Mouse (Mus musculus): Measurements from ENCODE around the gene Arid4a. TPM values are rescaled to one million over a fixed set of nuclear protein-coding genes. Genes with fewer than 3 reads are reported as not detected.

Arid4a gene
- polyA plus RNA-seq (2015; fragmentation: Nextera tagmentation; extraction: Ambion mirVana): 42.9 and 45.1 TPM in 2 replicates

- WGBS: under 1% methylated on average over 56 of the region's 61 CpGs
Measured at GRCm38 (mm10) chr12:71015363-71016210, at the start of gene Arid4a. TSS of gene Arid4a (plus strand) at chr12:71015990.

GRCm38 (mm10) chr12:70967581-70967980 is 48.2 kb upstream of the Arid4a start:
- H3K9ac ChIP-seq (replicated peaks; ENCODE audit: low read depth): peak overlapping the region; percentile 93; the same call in 1 of the 2 replicates
- DNase-seq (ENCODE audit: low spot score) (peak; percentile 27), ATAC-seq (no peak)
- H3K4me3 ChIP-seq (ENCODE audit: low read depth, low read length): peak overlapping the region; percentile 65
- 43% methylated on average over 8 of the region's 8 CpGs for WGBS
- no peaks in the 10 kb centered on the region for H3K9me3 ChIP-seq (ENCODE audit: low read length)
- peak overlapping the region; percentile 60 for H3K4me2 ChIP-seq (replicated peaks; ENCODE audit: low read depth, low read length)
- H3K27ac ChIP-seq (ENCODE audit: low read length): peak overlapping the region; percentile 99
- no peaks in the 10 kb centered on the region for H3K4me1 ChIP-seq (ENCODE audit: insufficient read depth, low read depth, low read length)
- TF ChIP-seq CTCF (IDR thresholded peaks at IDR 0.05) (no peak), EP300 (IDR thresholded peaks at IDR 0.05) (no peak)
- H3K36me3 ChIP-seq (ENCODE audit: insufficient read depth, low read length): peaks cover 4% of the 10 kb centered on the region; the same call in 1 of the 2 replicates
- no peaks in the 10 kb centered on the region for H3K27me3 ChIP-seq (replicated peaks; ENCODE audit: insufficient read depth, low read length)

More at GRCm38 (mm10) chr12:71015363-71016210, at the start of gene Arid4a:
- H3K4me3 ChIP-seq (ENCODE audit: low read depth, low read length): peak within 1 kb of the TSS; percentile 97
- no peaks in the 10 kb centered on the region for H3K9me3 ChIP-seq (ENCODE audit: low read length)
- DNase-seq (ENCODE audit: low spot score) (peak; percentile 100), ATAC-seq (peak; percentile 97)
- peak within 1 kb of the TSS; percentile 73 for H3K4me2 ChIP-seq (replicated peaks; ENCODE audit: low read depth, low read length)
- TF ChIP-seq EP300 (IDR thresholded peaks at IDR 0.05) (peak; percentile 98), CTCF (IDR thresholded peaks at IDR 0.05) (no peak)
- H3K27ac ChIP-seq (ENCODE audit: low read length): peak within 1 kb of the TSS; percentile 99
- H3K9ac ChIP-seq (replicated peaks; ENCODE audit: low read depth): peak within 1 kb of the TSS; percentile 88
- H3K27me3 ChIP-seq (replicated peaks; ENCODE audit: insufficient read depth, low read length): no peaks in the 10 kb centered on the region
- peaks cover 10% of the 10 kb centered on the region; the same call in 1 of the 2 replicates for H3K36me3 ChIP-seq (ENCODE audit: insufficient read depth, low read length)
- H3K4me1 ChIP-seq (ENCODE audit: insufficient read depth, low read depth, low read length): peaks cover 4% of the 10 kb centered on the region

- H3K4me3 ChIP-seq (ENCODE audit: low read depth, low read length): peak overlapping the region; percentile 65
- peak; percentile 47 for TF ChIP-seq EP300 (IDR thresholded peaks at IDR 0.05)
- TF ChIP-seq CTCF (IDR thresholded peaks at IDR 0.05): peak; percentile 74
- no peaks in the 10 kb centered on the region for H3K36me3 ChIP-seq (ENCODE audit: insufficient read depth, low read length)
- no peaks in the 10 kb centered on the region for H3K27me3 ChIP-seq (replicated peaks; ENCODE audit: insufficient read depth, low read length)
- peak; percentile 94 for ATAC-seq
- H3K4me2 ChIP-seq (replicated peaks; ENCODE audit: low read depth, low read length): peak overlapping the region; percentile 60
- under 1% methylated on average over 35 of the region's 35 CpGs for WGBS
- no peaks in the 10 kb centered on the region for H3K4me1 ChIP-seq (ENCODE audit: insufficient read depth, low read depth, low read length)
- peak; percentile 95 for DNase-seq (ENCODE audit: low spot score)
- peak overlapping the region; percentile 99 for H3K27ac ChIP-seq (ENCODE audit: low read length)
- H3K9ac ChIP-seq (replicated peaks; ENCODE audit: low read depth): peak overlapping the region; percentile 93
- H3K9me3 ChIP-seq (ENCODE audit: low read length): no peaks in the 10 kb centered on the region
Measured at GRCm38 (mm10) chr12:70968141-70968790, 47.5 kb upstream of the Arid4a start.

GRCm38 (mm10) chr12:70968791-70969307 is 46.9 kb upstream of the Arid4a start:
- DNase-seq (ENCODE audit: low spot score): peak; percentile 94
- H3K27ac ChIP-seq (ENCODE audit: low read length): peak overlapping the region; percentile 99
- peak; percentile 69 for ATAC-seq
- peak overlapping the region; percentile 93 for H3K9ac ChIP-seq (replicated peaks; ENCODE audit: low read depth)
- H3K9me3 ChIP-seq (ENCODE audit: low read length): no peaks in the 10 kb centered on the region
- no peaks in the 10 kb centered on the region for H3K27me3 ChIP-seq (replicated peaks; ENCODE audit: insufficient read depth, low read length)
- H3K4me3 ChIP-seq (ENCODE audit: low read depth, low read length): peak overlapping the region; percentile 65
- no peaks in the 10 kb centered on the region for H3K4me1 ChIP-seq (ENCODE audit: insufficient read depth, low read depth, low read length)
- 1% methylated on average over 15 of the region's 15 CpGs for WGBS
- peak overlapping the region; percentile 60 for H3K4me2 ChIP-seq (replicated peaks; ENCODE audit: low read depth, low read length)
- TF ChIP-seq EP300 (IDR thresholded peaks at IDR 0.05): no peak
- H3K36me3 ChIP-seq (ENCODE audit: insufficient read depth, low read length): no peaks in the 10 kb centered on the region

GRCm38 (mm10) chr12:70969485-70970184 is 46.2 kb upstream of the Arid4a start:
- 0 out of 2 replicates have a peak overlapping the region, but pooled peaks have one; percentile 23 for H3K9ac ChIP-seq (replicated peaks; ENCODE audit: low read depth)
- H3K4me2 ChIP-seq (replicated peaks; ENCODE audit: low read depth, low read length): peak overlapping the region; percentile 59
- peak overlapping the region; percentile 42 for H3K4me3 ChIP-seq (ENCODE audit: low read depth, low read length)
- 6% methylated on average over 17 of the region's 17 CpGs for WGBS
- H3K27ac ChIP-seq (ENCODE audit: low read length): peak overlapping the region; percentile 64
- no peaks in the 10 kb centered on the region for H3K9me3 ChIP-seq (ENCODE audit: low read length)
- H3K4me1 ChIP-seq (ENCODE audit: insufficient read depth, low read depth, low read length): no peaks in the 10 kb centered on the region
- peak; percentile 5; the same call in 1 of the 2 replicates for ATAC-seq
- H3K27me3 ChIP-seq (replicated peaks; ENCODE audit: insufficient read depth, low read length): no peaks in the 10 kb centered on the region
- H3K36me3 ChIP-seq (ENCODE audit: insufficient read depth, low read length): no peaks in the 10 kb centered on the region
- peak; percentile 93 for DNase-seq (ENCODE audit: low spot score)
- TF ChIP-seq EP300 (IDR thresholded peaks at IDR 0.05) (no peak), CTCF (IDR thresholded peaks at IDR 0.05) (peak; percentile 88)

Measured in lung, postnatal 0 days (tissue).